Mouse (Mus musculus) thymus, adult 2 months (tissue): ENCODE data around the gene Aknad1. TPM values are rescaled to one million over a fixed set of nuclear protein-coding genes. Genes with fewer than 3 reads are reported as not detected.

Experiments
- DNase-seq: peaks from one replicate; pipeline ENCODE4 v3.0.0; 2021
- H3K27ac ChIP-seq: fragments of 200-500 bp; 2 replicates; pipeline ENCODE4 v1.5.1; 2012; ENCODE audit warnings: low read length, control low read depth; ENCODE audit not compliant: control insufficient read depth, insufficient read depth
- H3K27me3 ChIP-seq: fragments of 200-500 bp; 2 replicates; pipeline ENCODE4 v1.6.1; 2012; ENCODE audit warnings: mild to moderate bottlenecking, low read length, moderate library complexity, mixed read lengths; ENCODE audit not compliant: control insufficient read depth, insufficient read depth
- H3K36me3 ChIP-seq: fragments of 200-500 bp; 2 replicates; pipeline ENCODE4 v1.6.1; 2012; ENCODE audit warnings: mild to moderate bottlenecking, low read length, moderate library complexity; ENCODE audit not compliant: control insufficient read depth, insufficient read depth
- H3K4me1 ChIP-seq: fragments of 200-500 bp; replicated peaks from 2 replicates; pipeline ENCODE4 v1.6.1; 2012; ENCODE audit warnings: low read length; ENCODE audit not compliant: control insufficient read depth, insufficient read depth
- H3K4me3 ChIP-seq: fragments of 200-500 bp; 2 replicates; pipeline ENCODE4 v1.5.1; 2012; ENCODE audit warnings: mild to moderate bottlenecking, low read length, control low read depth, moderate library complexity; ENCODE audit not compliant: control insufficient read depth, insufficient read depth
- CTCF ChIP-seq: fragments of 200-500 bp; IDR thresholded peaks from 2 replicates; pipeline ENCODE4 v1.5.1; 2012; ENCODE audit warnings: mild to moderate bottlenecking, control low read depth, low read length, moderate library complexity, borderline replicate concordance; ENCODE audit not compliant: control insufficient read depth, poor library complexity, insufficient read depth; ENCODE audit errors: extremely low read depth
- POLR2A ChIP-seq: fragments of 200-500 bp; IDR thresholded peaks from 2 replicates; pipeline ENCODE4 v1.6.1; 2012; ENCODE audit warnings: mild to moderate bottlenecking, low read length, control low read depth, moderate library complexity; ENCODE audit not compliant: control insufficient read depth, poor library complexity, insufficient read depth; ENCODE audit errors: extremely low read depth
- WGBS: fragments of 180-500 bp; shearing (Covaris S2); methylation state at CpG from one replicate; pipeline ENCODE4 v1.1.7; 2018; 5-methylcytosine and 5-hydroxymethylcytosine counted together
- polyA plus RNA-seq: library from polyadenylated mRNA; depleted of rRNA; stranded (reverse); fragments of >200 nt; gene quantifications from 2 replicates; pipeline ENCODE4 v1.2.3, GENCODE M21; 2012

The Aknad1 gene
- polyA plus RNA-seq, 1 experiment = 0.05 TPM

DNA sequence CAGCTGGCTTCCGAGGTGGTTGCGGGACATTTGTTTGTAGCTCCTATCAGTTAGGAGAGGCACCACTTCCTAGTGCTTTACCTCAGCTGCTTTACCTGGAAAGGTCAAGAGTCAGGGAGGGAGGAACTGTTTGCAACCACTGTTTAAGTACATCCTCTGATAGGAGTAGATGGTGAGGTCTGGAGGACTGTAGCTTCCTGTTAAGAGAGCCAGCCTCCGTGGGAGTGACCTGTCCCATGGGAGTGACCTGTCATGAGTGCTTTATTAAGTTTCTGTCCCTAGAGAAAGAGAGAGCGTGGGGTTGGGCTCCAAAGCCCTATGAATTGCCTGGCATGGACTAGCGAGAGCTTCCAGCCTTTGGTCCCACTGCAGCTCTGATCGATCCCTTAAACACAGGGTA is 30.1 kb downstream of the Aknad1 start:
- no peaks in the 10 kb centered on the region for H3K27me3 ChIP-seq
- no peaks in the 10 kb centered on the region for H3K4me1 ChIP-seq
- no peak overlapping the region for H3K4me3 ChIP-seq
- no peak for DNase-seq
- H3K27ac ChIP-seq = no peak overlapping the region
- no peak for TF ChIP-seq POLR2A
- no peak for TF ChIP-seq CTCF
- no peaks in the 10 kb centered on the region for H3K36me3 ChIP-seq
- 82% methylated on average over 6 of the region's 6 CpGs for whole genome bisulfite sequencing

DNA sequence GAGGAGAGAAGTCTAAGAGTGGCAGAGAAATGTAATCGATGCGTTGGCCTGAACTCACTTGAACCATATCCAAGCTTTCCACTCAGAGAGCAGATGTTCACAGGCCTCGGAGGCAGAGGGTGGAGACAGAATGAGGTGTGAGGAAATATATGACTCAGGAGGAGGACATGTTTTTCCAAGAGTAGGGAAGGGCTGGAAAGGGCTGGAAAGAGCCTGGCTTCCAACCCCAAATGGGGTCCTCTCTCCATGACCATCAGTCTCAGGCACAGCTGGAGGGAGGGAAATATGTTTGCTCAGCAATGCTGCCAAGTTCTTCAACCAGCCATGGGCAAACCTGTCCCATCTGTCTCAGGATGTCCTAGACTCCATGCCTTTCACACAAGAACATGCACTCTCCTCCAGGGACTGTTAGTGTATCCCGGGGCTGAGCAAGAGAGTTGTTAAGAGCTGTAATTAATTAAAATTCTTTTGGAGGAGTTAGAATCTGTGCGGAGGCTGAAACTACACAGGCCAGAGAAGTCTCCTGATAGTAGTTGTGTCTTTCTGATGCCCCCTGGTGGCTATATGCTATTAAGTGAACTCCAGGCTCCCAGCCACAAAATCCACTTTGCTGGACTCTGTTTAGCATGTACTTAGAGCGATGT is 31.4 kb downstream of the Aknad1 start:
- WGBS = 60% methylated on average over 6 of the region's 6 CpGs
- H3K4me3 ChIP-seq = no peak overlapping the region
- no peaks in the 10 kb centered on the region for H3K36me3 ChIP-seq
- no peaks in the 10 kb centered on the region for H3K4me1 ChIP-seq
- peak; percentile 59 for DNase-seq
- no peak for TF ChIP-seq CTCF
- TF ChIP-seq POLR2A = no peak
- H3K27ac ChIP-seq = no peak overlapping the region
- no peaks in the 10 kb centered on the region for H3K27me3 ChIP-seq

DNA sequence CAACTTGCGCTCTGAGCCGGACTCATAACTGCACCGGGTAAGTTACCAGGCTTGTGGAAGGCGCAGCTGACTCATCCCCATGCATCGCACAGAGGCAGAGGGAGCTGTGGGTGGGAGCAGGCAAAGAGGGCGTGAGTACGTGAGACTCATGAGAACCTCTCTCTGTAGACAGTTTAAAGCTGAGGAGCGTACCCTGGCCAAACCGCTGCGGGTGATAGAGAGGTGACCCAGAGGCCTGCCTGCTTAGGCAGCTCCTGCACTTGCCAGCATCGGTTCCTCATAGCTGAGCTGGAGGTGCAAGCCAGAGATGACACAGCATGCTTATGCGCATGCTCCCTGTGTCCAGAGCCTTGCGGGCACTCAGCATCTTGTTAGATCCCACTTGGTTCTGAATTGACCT is 32.8 kb downstream of the Aknad1 start:
- 92% methylated on average over 13 of the region's 13 CpGs for WGBS
- Histone ChIP-seq H3K27ac (no peak overlapping the region), H3K4me1 (no peaks in the 10 kb centered on the region), H3K27me3 (no peaks in the 10 kb centered on the region), H3K4me3 (no peak overlapping the region), H3K36me3 (no peaks in the 10 kb centered on the region)
- no peak for DNase-seq
- no peak for TF ChIP-seq POLR2A
- TF ChIP-seq CTCF = no peak

DNA sequence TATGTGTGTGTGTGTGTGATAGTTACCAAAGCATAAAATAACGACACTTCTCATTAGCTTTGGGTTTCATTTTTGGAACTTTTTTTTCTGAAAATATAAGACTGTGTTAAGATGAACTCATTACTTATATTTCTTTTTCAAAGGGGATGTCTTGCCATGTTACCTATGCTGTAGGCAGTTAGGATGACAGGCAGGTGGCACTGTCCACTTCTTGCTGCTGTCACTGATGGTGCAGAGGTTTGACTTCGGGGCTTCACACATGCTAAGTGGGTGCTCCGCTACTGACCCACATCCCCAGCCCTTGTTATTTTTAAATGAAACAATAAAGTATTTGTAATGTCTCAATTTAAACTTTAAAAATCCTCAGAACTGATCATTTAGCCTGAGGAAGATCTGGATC is 33.4 kb downstream of the Aknad1 start:
- Histone ChIP-seq H3K27me3 (no peaks in the 10 kb centered on the region), H3K27ac (no peak overlapping the region), H3K4me3 (no peak overlapping the region), H3K36me3 (no peaks in the 10 kb centered on the region), H3K4me1 (no peaks in the 10 kb centered on the region)
- TF ChIP-seq POLR2A = no peak
- TF ChIP-seq CTCF = no peak
- 83% methylated on average over 3 of the region's 3 CpGs for WGBS
- no peak for DNase-seq

DNA sequence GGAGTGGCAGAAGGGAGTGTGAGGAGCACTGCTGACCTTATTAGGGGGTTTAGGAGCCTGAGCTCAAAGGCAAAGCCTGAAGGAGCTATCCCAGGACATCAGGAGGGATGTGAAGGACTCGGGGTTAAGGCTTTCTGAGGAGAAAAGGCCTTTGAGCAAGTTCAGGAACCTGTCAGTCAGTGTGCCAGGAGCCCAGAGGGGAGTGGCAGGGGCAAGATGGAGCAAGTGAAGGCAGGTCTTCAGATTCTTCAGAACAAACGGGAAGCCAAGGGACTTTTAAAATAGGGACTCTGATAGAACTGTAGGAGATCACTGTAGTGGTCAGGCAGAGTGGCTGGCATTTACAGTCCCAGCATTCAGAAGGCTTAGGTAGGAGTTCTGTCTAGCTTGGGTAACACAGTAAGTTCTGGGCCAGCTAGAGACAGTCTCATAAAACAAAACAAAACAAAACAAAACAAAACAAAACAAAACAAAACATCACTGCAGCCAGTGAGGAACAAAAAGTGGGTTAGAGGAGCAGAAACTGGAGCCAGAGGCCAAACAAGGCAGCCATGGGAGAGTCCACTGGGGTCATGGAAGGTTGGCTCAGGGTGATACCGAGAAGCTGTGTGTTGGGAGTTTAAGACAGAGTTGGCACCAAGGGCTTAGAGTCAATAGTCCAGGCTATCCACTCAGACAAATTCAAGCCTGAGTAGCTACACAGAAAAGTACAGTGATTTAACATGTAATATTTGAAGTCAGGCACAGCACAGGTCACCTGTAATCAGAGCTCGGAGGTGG is 39.5 kb downstream of the Aknad1 start:
- TF ChIP-seq POLR2A = no peak
- 81% methylated on average over 4 of the region's 4 CpGs for WGBS
- Histone ChIP-seq H3K4me1 (no peaks in the 10 kb centered on the region), H3K27me3 (no peaks in the 10 kb centered on the region), H3K27ac (peak overlapping the region; percentile 27; the same call in 1 of the 2 replicates), H3K36me3 (no peaks in the 10 kb centered on the region), H3K4me3 (no peak overlapping the region)
- DNase-seq = no peak

DNA sequence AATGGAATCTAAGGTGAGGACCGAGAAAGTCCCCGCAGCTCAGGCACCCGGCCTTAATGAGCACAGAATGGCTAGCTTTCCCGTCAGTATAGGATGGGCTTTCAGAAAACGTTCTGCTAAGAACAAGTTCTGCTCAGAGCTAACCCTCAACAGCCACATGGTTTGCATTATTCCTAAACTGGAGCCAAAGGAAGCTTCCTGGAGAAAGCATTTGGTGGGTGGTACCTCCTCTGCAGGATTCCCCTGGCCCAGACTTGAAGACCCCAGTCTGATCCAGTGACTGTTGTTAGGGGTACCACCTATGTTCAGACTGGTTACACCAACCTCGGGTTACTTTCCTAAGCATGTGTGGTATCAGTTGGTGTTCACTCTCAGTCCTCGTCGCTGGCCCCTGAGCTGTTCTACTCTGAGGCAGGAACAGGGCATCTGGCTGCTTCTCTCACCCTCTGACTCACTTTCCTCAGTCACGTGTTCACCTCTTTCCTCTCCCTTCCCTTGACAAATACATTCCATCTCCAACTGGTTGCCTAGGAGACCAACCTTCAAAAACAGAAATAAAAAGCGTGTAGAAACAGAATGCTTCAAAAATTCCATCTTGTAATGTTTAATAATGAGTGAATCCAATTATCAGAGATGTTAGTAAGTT is 41.9 kb downstream of the Aknad1 start:
- Histone ChIP-seq H3K4me3 (no peak overlapping the region), H3K4me1 (no peaks in the 10 kb centered on the region), H3K27ac (no peak overlapping the region), H3K27me3 (no peaks in the 10 kb centered on the region), H3K36me3 (no peaks in the 10 kb centered on the region)
- no peak for DNase-seq
- TF ChIP-seq POLR2A (no peak), CTCF (no peak)
- 82% methylated on average over 10 of the region's 10 CpGs for WGBS

DNA sequence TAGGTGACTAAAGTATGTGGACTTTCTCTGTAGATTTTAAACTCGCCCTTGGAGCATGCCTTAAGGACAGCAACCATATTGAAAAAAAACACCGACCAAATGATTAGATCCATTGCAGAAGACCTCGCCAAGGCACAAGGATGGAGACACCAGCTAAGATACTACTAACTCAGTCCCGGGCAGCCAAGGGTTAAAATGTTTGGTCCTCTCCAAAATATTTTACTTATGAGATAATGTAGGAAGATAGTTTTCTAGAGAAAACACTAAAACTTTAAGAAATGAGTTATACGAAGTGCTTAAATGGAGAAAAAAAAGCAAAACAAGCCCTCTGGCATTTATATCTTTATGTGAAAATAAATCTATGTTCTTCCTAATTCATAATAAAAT is 42.4 kb downstream of the Aknad1 start:
- TF ChIP-seq CTCF (no peak), POLR2A (no peak)
- Histone ChIP-seq H3K36me3 (no peaks in the 10 kb centered on the region), H3K4me3 (no peak overlapping the region), H3K27me3 (no peaks in the 10 kb centered on the region), H3K27ac (no peak overlapping the region), H3K4me1 (no peaks in the 10 kb centered on the region)
- no peak for DNase-seq
- 92% methylated on average over 5 of the region's 5 CpGs for WGBS
